Mouse (Mus musculus) small intestine, adult 2 months (tissue): Measurements from ENCODE around the gene Fkbp4.

Experiments used
- CTCF ChIP-seq: fragments of 200-500 bp; IDR thresholded peaks from 2 replicates; pipeline ENCODE4 v1.5.1; 2012; ENCODE audit warnings: low read depth, mild to moderate bottlenecking, control low read depth, inconsistent platforms, low read length, moderate library complexity, mixed read lengths; ENCODE audit not compliant: insufficient replicate concordance, insufficient read length; ENCODE audit errors: extremely low read depth
- POLR2A ChIP-seq: fragments of 200-500 bp; IDR thresholded peaks from 2 replicates; pipeline ENCODE4 v1.6.1; 2012; ENCODE audit warnings: low read depth, mild to moderate bottlenecking, control low read depth, inconsistent platforms, low read length, moderate library complexity

GRCm38 (mm10) chr6:128429300-128429699 is 9.2 kb downstream of the Fkbp4 start:
- TF ChIP-seq CTCF (no peak), POLR2A (no peak)
